Mouse (Mus musculus): ENCODE measurements around the gene Kcnj12.

- TF ChIP-seq POLR2A (IDR thresholded peaks at IDR 0.05; ENCODE audit: borderline replicate concordance, control insufficient read depth, low read depth, low read length) (no peak), CTCF (IDR thresholded peaks at IDR 0.05; ENCODE audit: control insufficient read depth, insufficient read depth, low read length) (peak; percentile 5; the same call in 1 of the 2 replicates)
Observed at GRCm38 (mm10) chr11:61110113-61110512, 87.7 kb downstream of the Kcnj12 start.

Measured in bone marrow, adult 2 months (tissue).